Mouse (Mus musculus) olfactory bulb, adult 2 months (tissue): ENCODE data around the gene Pcdh15.

Source experiments
- CTCF ChIP-seq: fragments of 200-500 bp; IDR thresholded peaks from 2 replicates; pipeline ENCODE4 v1.5.1; 2012; ENCODE audit warnings: low read depth, mild to moderate bottlenecking, low read length, moderate library complexity; ENCODE audit not compliant: insufficient read depth
- POLR2A ChIP-seq: fragments of 200-500 bp; IDR thresholded peaks from 2 replicates; pipeline ENCODE4 v1.6.1; 2012; ENCODE audit warnings: mild to moderate bottlenecking, low read depth, low read length, moderate library complexity; ENCODE audit not compliant: insufficient read depth

DNA sequence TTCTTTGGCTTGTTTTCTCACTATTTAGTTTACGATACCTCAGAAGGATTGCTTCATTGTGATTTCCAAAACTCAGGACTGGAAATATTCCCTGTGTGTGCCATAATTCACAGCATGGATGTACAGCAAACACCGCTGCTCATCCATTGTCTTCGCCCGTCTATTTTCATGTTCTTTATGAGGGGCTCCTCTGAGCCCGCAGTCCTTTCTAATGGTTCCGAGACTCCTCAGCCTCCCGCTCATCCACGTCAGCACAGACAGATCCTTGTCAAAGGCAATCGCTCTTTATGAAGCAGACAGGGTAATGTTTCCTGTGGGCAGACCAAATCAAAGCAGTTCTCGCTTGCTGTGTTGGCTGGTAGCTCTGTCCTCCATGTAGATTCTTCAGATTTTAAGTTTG lies 1316.8 kb downstream of the Pcdh15 start:
- TF ChIP-seq POLR2A (no peak), CTCF (no peak)
